Mouse (Mus musculus): ENCODE measurements around the gene Neu2. TPM values are rescaled to one million over a fixed set of nuclear protein-coding genes. Genes with fewer than 3 reads are reported as not detected.
A peak's percentile ranks its signal among the peaks of the same experiment; 100 is the strongest.

Neu2 gene
- total and polyA plus RNA-seq, 3 experiments, result 0.38 TPM; not detected in 2

- H3K27me3 ChIP-seq (ENCODE audit: insufficient read depth, low read length), result peaks cover 37% of the 10 kb centered on the region
- H3K9me3 ChIP-seq (replicated peaks), result no peaks in the 10 kb centered on the region
- no peak for TF ChIP-seq CTCF (IDR thresholded peaks at IDR 0.05; ENCODE audit: low read depth, low read length)
- ATAC-seq (ENCODE audit: extremely low read depth, insufficient number of reproducible peaks, low FRiP score, poor library complexity, severe bottlenecking), result peak; percentile 28; the same call in 1 of the 2 replicates
- DNase-seq (ENCODE audit: low spot score), result no peak
- no peaks in the 10 kb centered on the region for H3K36me3 ChIP-seq (replicated peaks)
- peaks cover 3% of the 10 kb centered on the region; the same call in 1 of the 2 replicates for H3K4me1 ChIP-seq (ENCODE audit: insufficient read depth, low read depth, low read length)
- no peak overlapping the region for H3K4me3 ChIP-seq (ENCODE audit: low read depth, low read length)
Measured at GRCm38 (mm10) chr1:87551008-87551407, 41.3 kb downstream of the Neu2 start.

- ATAC-seq (ENCODE audit: extremely low read depth, insufficient number of reproducible peaks, low FRiP score, poor library complexity, severe bottlenecking), result no peak
- no peak for TF ChIP-seq GATA2 (IDR thresholded peaks at IDR 0.05; ENCODE audit: borderline replicate concordance, low read depth, low read length)
- no peak for TF ChIP-seq GATA1 (IDR thresholded peaks at IDR 0.05; ENCODE audit: borderline replicate concordance, low read length)
- Histone ChIP-seq H3K9me3 (replicated peaks) (no peaks in the 10 kb centered on the region), H3K36me3 (replicated peaks) (no peaks in the 10 kb centered on the region), H3K27me3 (ENCODE audit: insufficient read depth, low read length) (peaks cover 27% of the 10 kb centered on the region), H3K4me3 (ENCODE audit: low read depth, low read length) (no peak overlapping the region), H3K4me1 (ENCODE audit: insufficient read depth, low read depth, low read length) (peaks cover 3% of the 10 kb centered on the region; the same call in 1 of the 2 replicates)
- DNase-seq (ENCODE audit: low spot score), result no peak
Measured at GRCm38 (mm10) chr1:87553586-87553985, 43.9 kb downstream of the Neu2 start.

- no peaks in the 10 kb centered on the region for H3K4me1 ChIP-seq (ENCODE audit: insufficient read depth, low read depth, low read length)
- H3K36me3 ChIP-seq (replicated peaks), result no peaks in the 10 kb centered on the region
- TF ChIP-seq GATA1 (IDR thresholded peaks at IDR 0.05; ENCODE audit: borderline replicate concordance, low read length) (no peak), CTCF (IDR thresholded peaks at IDR 0.05; ENCODE audit: low read depth, low read length) (no peak), TAL1 (conservative IDR thresholded peaks at IDR 0.05; ENCODE audit: low read depth, low read length) (no peak), GATA2 (IDR thresholded peaks at IDR 0.05; ENCODE audit: borderline replicate concordance, low read depth, low read length) (no peak), POLR2AphosphoS5 (IDR thresholded peaks at IDR 0.05; ENCODE audit: insufficient replicate concordance, low read depth, low read length) (no peak)
- H3K9me3 ChIP-seq (replicated peaks), result no peaks in the 10 kb centered on the region
- no peak for ATAC-seq (ENCODE audit: extremely low read depth, insufficient number of reproducible peaks, low FRiP score, poor library complexity, severe bottlenecking)
- DNase-seq (ENCODE audit: low spot score), result no peak
- peaks cover 67% of the 10 kb centered on the region for H3K27me3 ChIP-seq (ENCODE audit: insufficient read depth, low read length)
- H3K4me3 ChIP-seq (ENCODE audit: low read depth, low read length), result no peak overlapping the region
Measured at GRCm38 (mm10) chr1:87562967-87563366, 53.3 kb downstream of the Neu2 start.

GRCm38 (mm10) chr1:87565760-87566159 is 56.1 kb downstream of the Neu2 start:
- ATAC-seq (ENCODE audit: extremely low read depth, insufficient number of reproducible peaks, low FRiP score, poor library complexity, severe bottlenecking) (no peak), DNase-seq (ENCODE audit: low spot score) (no peak)
- Histone ChIP-seq H3K4me1 (ENCODE audit: insufficient read depth, low read depth, low read length) (no peaks in the 10 kb centered on the region), H3K36me3 (replicated peaks) (no peaks in the 10 kb centered on the region), H3K9me3 (replicated peaks) (no peaks in the 10 kb centered on the region), H3K4me3 (ENCODE audit: low read depth, low read length) (no peak overlapping the region), H3K27me3 (ENCODE audit: insufficient read depth, low read length) (peaks cover 72% of the 10 kb centered on the region)
- TF ChIP-seq GATA2 (IDR thresholded peaks at IDR 0.05; ENCODE audit: borderline replicate concordance, low read depth, low read length) (no peak), TAL1 (conservative IDR thresholded peaks at IDR 0.05; ENCODE audit: low read depth, low read length) (no peak), POLR2AphosphoS5 (IDR thresholded peaks at IDR 0.05; ENCODE audit: insufficient replicate concordance, low read depth, low read length) (no peak), CTCF (IDR thresholded peaks at IDR 0.05; ENCODE audit: low read depth, low read length) (no peak), GATA1 (IDR thresholded peaks at IDR 0.05; ENCODE audit: borderline replicate concordance, low read length) (no peak)

- peak; percentile 46 for DNase-seq (ENCODE audit: low spot score)
- TF ChIP-seq CTCF (IDR thresholded peaks at IDR 0.05; ENCODE audit: low read depth, low read length), result peak; percentile 85
- no peak for TF ChIP-seq TAL1 (conservative IDR thresholded peaks at IDR 0.05; ENCODE audit: low read depth, low read length)
- no peak for TF ChIP-seq GATA1 (IDR thresholded peaks at IDR 0.05; ENCODE audit: borderline replicate concordance, low read length)
- peaks cover 78% of the 10 kb centered on the region for H3K27me3 ChIP-seq (ENCODE audit: insufficient read depth, low read length)
- no peaks in the 10 kb centered on the region for H3K4me1 ChIP-seq (ENCODE audit: insufficient read depth, low read depth, low read length)
- no peaks in the 10 kb centered on the region for H3K36me3 ChIP-seq (replicated peaks)
- no peaks in the 10 kb centered on the region for H3K9me3 ChIP-seq (replicated peaks)
- H3K4me3 ChIP-seq (ENCODE audit: low read depth, low read length), result no peak overlapping the region
- no peak for ATAC-seq (ENCODE audit: extremely low read depth, insufficient number of reproducible peaks, low FRiP score, poor library complexity, severe bottlenecking)
Measured at GRCm38 (mm10) chr1:87568398-87568797, 58.7 kb downstream of the Neu2 start.

- Histone ChIP-seq H3K9me3 (replicated peaks) (no peaks in the 10 kb centered on the region), H3K27me3 (ENCODE audit: insufficient read depth, low read length) (peaks cover 57% of the 10 kb centered on the region), H3K4me3 (ENCODE audit: low read depth, low read length) (no peak overlapping the region), H3K4me1 (ENCODE audit: insufficient read depth, low read depth, low read length) (no peaks in the 10 kb centered on the region), H3K36me3 (replicated peaks) (no peaks in the 10 kb centered on the region)
- TF ChIP-seq GATA2 (IDR thresholded peaks at IDR 0.05; ENCODE audit: borderline replicate concordance, low read depth, low read length) (no peak), GATA1 (IDR thresholded peaks at IDR 0.05; ENCODE audit: borderline replicate concordance, low read length) (no peak), POLR2AphosphoS5 (IDR thresholded peaks at IDR 0.05; ENCODE audit: insufficient replicate concordance, low read depth, low read length) (no peak), CTCF (IDR thresholded peaks at IDR 0.05; ENCODE audit: low read depth, low read length) (no peak), TAL1 (conservative IDR thresholded peaks at IDR 0.05; ENCODE audit: low read depth, low read length) (no peak)
- no peak for DNase-seq (ENCODE audit: low spot score)
- ATAC-seq (ENCODE audit: extremely low read depth, insufficient number of reproducible peaks, low FRiP score, poor library complexity, severe bottlenecking), result no peak
Measured at GRCm38 (mm10) chr1:87573261-87573660, 63.6 kb downstream of the Neu2 start.

GRCm38 (mm10) chr1:87573800-87574215 is 64.1 kb downstream of the Neu2 start, which contains the start of gene Ngef:
Ngef (minus strand) TSS chr1:87573870.
- DNase-seq (ENCODE audit: low spot score), result no peak
- H3K36me3 ChIP-seq (replicated peaks), result no peaks in the 10 kb centered on the region
- peaks cover 52% of the 10 kb centered on the region for H3K27me3 ChIP-seq (ENCODE audit: insufficient read depth, low read length)
- no peaks in the 10 kb centered on the region for H3K4me1 ChIP-seq (ENCODE audit: insufficient read depth, low read depth, low read length)
- TF ChIP-seq GATA1 (IDR thresholded peaks at IDR 0.05; ENCODE audit: borderline replicate concordance, low read length) (no peak), CTCF (IDR thresholded peaks at IDR 0.05; ENCODE audit: low read depth, low read length) (no peak), GATA2 (IDR thresholded peaks at IDR 0.05; ENCODE audit: borderline replicate concordance, low read depth, low read length) (no peak)
- H3K9me3 ChIP-seq (replicated peaks), result no peaks in the 10 kb centered on the region
- no peak within 1 kb of the TSS for H3K4me3 ChIP-seq (ENCODE audit: low read depth, low read length)
- ATAC-seq (ENCODE audit: extremely low read depth, insufficient number of reproducible peaks, low FRiP score, poor library complexity, severe bottlenecking), result no peak
